Mouse (Mus musculus) frontal cortex, postnatal 14 days (tissue): Measurements from ENCODE around the gene Tnfrsf9.
"Not testable (repeated sequence)": the region's sequence is repeated elsewhere in the genome, so short reads cannot be mapped to it uniquely, and the experiment has no call there.

ENCODE experiments used
- DNase-seq, 2 experiments: peaks; one replicate each; pipeline ENCODE4 v3.0.0; 2022; ENCODE audit warnings: low spot score in 2 of 2

Tnfrsf9 gene

DNA sequence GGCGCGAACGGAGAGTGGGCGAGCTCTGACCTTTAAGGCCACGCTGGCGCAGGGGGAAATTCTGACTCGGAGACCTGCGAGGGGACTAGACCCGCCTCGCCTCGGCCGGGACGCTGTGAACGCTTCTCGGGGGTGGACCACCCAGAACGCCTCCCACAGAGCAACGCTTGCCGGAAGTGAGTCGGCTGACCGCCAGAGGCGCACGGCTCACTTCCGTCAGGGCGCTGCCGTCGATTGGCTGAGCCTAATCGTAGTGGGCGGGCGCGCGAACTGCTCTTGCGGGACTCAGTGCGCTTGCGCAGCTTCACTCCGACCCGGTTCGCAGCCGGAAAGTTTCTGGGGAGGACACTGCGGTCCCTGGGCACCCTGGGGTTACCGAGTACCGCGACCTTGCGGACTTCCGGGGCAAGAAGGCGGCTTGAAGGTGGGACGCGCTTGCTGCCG, at the start of gene Tnfrsf9, which contains the start of gene Park7:
Gene Tnfrsf9 (plus strand): TSS at position 273 of the 444 bp plus-strand sequence.
Gene Park7 (minus strand): TSS at position 148 of the 444 bp plus-strand sequence.
- peak; percentile 93 to 95 for DNase-seq

DNA sequence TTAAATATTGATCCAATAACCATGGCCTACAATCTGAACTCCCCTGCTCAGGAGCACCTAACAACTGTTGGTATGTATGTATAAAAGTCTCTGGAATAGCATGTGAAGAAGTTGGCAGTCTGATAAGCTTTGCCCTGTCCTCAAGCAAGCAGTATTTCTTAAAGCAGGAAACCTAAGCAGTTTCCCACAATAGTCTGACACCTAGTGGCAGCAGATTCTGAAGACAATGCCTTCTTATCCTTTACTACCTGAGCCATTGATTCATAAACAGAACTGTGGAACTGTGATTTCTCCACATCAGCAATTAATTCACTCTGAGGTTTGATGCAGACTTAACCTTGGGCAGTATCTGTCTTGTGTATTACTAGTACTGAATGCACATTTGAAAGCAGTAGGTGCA, 49.0 kb upstream of the Tnfrsf9 start:
- no peak for DNase-seq

DNA sequence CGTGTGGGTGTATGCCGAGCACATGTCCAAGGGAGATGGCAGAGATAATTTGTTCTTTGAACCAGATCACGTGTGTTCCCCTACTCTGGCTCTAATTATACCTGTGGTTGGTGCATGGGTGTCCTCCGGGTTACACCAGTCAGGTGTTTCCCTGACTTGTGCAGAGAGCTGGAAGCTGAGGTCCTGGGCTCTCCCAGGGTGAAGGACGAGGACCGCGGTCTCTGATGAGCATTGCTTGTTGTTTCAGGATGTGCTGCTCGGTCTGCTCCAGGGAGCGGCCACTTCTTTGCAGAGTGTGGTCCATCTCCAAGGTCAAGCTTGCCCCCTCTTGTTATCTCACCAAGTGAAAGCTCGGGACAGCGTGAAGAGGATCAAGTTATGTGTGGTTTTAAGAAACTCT, 48.3 kb upstream of the Tnfrsf9 start:
- no peak for DNase-seq

DNA sequence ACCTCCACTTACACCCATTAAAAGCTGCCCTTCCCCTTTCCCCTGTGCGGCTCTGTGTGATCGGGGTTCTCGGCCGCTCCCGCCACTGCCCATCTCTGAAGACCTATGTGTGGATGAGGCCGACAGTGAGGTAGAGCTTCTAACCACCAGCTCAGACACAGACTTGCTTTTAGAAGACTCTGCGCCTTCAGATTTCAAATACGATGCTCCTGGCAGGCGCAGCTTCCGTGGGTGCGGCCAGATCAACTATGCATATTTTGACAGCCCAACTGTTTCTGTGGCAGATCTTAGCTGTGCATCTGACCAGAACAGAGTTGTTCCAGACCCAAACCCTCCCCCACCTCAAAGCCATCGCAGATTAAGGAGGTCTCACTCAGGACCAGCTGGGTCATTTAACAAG, 47.9 kb upstream of the Tnfrsf9 start:
- no peak for DNase-seq

DNA sequence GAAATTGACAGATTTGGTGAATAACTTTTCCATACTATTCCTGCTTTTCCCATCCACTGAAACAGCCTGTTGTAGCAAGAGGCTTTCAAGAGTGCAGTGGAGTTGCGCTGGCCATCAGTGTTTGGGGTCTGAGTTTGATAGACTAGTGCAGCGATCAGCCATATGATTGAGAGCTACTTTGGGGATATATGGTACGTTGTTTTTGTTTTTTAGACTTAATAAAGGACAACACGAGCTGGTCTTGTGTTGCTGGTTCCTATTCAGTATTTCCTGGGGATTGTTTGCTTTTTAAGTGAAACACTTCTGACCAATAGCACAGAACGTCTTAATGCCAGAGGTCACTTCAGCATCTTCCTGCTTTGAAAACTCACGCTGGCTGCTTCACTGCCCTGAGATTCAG, 46.2 kb upstream of the Tnfrsf9 start:
- DNase-seq, result no peak

DNA sequence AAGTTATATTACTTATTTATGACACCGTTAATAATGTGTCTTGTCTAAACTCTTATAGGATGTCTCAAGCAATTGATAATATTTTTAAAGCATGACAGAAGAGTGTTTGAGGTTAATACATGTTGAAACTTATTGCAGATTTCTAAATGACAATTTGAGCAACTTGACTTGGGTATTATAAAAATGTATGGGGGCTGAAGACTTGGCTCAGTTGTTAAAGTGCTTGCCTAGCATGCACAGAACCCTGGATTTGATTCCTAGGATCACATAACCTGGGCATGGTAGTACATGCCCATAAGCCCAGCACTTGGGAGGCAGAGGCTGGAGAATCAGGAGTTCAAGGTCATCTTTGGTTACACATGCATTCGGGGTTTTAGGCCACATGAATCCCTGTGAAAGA, 45.5 kb upstream of the Tnfrsf9 start:
- DNase-seq, result no peak

DNA sequence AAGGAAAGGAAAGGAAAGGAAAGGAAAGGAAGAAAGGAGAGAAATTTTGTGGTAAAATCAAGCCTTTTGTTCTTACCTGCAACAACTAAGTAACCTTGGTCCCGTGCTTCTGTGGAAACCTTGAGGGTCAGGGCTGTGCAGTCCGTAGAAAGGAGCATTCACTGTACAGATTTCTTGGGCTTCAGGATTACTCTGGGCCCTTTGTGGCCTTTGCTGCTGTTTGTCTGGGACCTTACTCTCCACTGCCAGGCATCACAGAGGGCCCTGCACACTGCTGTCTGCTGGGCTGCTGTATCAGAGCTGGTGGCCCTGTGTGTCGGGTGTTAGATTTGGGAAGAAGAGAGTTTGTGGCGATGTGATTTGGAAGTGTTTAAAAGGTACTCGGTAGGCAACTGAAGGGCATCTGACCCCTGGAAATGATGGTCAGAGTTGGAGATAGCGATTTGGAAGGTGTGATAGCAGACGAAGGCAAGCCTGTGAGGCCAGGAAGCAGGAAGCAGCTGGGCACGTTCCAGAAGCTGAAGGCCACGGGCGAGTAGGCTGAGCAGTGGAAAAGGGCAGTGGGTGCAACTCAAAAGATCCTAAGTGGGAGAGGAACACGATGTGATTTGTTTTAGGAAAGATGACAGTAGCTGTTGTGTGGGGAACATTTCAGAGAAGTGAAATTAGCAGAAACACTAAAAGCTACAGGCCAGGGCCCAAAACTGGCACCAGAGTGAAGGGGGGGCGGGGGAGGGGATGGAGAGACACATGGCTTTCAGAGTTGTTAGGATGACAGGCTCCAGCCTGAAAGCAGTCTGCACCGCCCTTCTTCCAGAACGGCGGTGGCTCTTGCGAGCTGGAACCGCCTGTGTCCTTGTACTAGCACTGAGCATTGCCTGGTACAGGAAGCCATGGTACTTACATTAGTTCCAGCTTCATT, 44.8 kb upstream of the Tnfrsf9 start:
- DNase-seq, result no peak

DNA sequence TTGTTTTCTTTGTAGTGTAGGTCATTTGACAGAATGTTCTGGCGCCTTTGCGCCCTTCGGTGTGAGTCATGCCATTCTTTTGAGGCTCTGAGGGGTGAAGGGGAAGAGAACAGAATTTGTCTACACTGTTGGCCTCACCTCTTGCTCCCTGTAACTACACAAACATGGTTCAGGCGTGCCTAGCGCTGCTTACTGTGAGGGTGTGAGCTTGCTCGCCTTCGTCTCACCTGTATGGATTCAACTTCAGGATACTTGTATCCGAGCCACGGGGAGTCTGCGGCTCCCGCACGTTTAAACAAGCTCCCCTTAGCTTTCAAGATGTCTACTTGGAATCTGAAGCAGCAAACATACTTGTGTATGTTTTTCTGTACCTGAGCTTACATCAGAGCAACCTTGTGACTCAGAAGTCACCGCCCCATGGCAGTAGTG, 43.4 kb upstream of the Tnfrsf9 start:
- DNase-seq, result no peak

DNA sequence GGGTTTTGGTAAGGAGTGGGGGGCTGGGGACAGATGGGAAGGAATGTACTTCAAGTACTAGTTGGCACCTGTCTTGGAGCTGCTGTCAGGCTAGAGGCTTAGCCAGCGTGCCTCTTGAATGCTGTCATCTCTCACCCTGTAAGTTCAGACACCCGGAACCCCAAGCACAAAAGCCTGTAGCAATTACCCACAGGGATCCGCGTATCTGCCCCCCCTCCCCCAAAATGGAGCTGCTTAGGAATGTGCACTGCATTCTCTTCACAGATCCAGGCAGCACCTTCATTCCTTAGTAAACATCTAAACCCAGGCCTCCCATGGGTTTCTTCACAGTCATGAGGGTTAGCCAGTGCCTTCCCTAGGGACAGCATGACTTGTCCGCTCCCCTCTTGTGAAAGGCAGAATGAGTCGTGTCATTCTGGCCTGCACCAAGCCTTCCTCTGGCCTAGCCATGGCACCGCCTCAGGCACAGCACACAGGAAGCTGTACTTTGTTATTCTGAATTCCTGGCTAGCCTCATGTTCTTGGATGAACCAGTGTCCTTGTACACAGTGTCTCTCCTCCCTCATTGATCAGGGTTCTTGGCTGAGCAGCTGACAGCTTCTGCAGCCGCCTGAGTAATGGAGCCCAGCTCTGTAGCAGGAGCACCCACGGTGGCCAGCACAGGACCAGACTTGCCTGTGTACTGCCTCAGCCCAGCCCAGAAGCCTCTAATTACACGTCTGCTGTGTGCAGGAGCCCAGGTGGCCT, 42.8 kb upstream of the Tnfrsf9 start:
- DNase-seq, result no peak

DNA sequence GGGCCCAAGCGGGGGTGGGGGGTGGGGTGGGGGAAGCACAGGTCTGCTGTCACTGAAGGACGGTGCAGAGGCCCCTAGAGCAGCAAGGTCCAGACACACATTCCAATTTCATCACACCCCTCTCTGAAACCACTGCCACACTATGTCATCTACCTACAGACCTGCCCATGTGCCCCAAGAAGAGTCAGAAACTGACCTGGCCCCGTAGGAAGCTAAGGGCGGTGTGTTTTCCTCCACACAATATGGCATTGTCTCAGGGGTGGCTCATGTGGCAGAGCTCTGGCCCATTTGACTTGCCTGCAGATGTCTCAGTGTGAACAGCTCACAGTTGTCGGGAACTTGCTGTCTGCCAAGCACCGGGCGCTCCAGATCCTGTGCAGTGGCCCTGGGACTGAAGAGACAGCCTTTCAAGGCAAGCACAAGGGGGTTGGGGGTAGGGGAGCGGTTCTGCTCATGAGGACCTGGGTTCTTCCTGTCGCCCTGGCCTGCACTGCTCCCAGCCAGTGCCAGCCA, 42.2 kb upstream of the Tnfrsf9 start:
- peak in 1 of 2 experiments; percentile 36 for DNase-seq

DNA sequence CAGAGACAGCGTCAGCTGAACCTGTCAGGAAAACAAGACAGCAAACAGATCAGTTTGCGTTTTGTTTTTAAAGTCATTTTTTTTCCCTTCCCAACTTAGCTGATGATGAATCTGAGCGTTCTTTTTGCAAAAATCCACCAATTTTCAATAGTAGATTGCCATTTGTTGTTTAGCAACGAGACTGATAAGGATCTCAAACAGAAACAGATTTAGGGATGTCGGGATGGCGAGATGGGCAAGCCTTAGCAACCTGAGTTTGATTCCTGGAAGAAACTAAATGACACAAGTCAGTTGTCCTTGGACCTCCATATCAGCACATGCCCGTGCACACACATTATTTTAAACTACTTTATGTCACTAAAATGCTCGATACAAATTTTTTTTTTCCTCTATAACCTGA, 41.7 kb upstream of the Tnfrsf9 start:
- DNase-seq, result no peak

DNA sequence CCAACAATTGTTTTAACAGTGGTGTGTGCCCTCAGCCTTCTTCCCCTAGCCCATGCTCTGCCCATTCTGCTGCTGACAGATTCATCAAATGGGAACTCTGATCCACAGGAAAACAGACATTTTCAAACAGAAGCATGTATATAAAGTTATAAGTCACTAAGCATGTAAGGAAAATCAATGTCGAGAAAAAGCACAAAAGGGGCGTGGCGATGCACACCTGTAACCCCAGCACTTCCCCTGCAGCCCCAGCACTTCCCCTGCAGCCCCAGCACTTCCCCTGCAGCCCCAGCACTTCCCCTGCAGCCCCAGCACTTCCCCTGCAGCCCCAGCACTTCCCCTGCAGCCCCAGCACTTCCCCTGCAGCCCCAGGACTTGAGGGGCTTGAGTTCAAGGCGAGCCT, 39.9 kb upstream of the Tnfrsf9 start:
- not testable (repeated sequence) for DNase-seq

DNA sequence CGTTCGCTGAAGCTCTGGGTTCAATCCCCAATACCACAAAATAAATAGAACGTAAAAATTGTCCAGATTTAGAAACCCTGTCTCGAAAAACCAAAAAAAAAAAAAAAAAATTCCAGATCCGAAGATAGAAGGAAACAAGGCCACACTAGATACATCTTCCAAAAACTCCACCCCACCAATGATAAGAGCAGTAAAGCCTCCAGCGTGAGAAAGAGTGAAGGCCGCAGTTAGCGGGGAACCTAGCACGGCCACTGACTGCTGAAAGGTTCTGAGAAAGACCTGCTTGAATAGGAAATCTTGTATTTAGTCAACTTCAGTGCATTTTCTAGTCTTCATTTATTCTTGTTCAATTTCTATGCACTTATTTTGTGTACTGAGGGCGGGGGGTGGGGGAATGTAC, 39.0 kb upstream of the Tnfrsf9 start:
- no peak for DNase-seq

DNA sequence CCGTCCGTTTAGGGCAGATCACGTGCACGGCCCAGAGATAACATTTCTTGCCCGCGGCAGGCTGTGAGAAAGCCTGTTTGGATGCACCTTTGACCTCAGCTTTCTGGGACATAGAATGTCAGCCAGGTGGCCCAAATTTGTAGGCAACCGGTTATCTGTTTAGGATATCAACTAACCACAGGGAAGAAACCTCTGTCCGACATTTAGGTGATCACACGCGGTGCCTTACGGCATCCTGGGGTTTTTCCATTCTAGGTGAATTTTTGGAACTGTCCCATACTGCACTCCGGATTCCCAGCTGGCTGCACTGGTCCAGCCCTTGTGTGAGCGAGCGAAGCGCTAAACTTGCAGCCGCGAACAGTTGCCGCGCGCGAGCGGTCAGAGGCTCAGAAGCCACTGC, 34.7 kb upstream of the Tnfrsf9 start:
- no peak for DNase-seq

DNA sequence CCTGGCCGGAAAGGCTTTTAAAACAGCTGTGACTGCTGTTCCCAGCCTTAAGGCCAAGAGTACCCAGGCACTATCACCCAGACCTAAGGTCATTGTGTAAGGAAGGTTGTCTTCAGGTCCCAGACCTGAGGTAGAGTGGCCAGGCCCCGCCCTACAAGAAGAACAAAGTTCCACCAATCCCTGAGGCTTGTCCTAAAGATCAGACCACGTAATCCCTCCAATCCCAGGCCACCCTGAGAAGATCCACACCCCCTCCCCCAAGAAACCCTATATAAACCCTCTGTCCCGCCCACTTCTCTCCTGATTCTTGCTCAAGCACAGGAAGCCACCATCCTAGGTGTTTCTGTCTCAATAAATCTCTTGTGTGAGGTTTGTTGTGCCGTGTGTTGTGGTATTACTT, 34.0 kb upstream of the Tnfrsf9 start:
- no peak for DNase-seq

DNA sequence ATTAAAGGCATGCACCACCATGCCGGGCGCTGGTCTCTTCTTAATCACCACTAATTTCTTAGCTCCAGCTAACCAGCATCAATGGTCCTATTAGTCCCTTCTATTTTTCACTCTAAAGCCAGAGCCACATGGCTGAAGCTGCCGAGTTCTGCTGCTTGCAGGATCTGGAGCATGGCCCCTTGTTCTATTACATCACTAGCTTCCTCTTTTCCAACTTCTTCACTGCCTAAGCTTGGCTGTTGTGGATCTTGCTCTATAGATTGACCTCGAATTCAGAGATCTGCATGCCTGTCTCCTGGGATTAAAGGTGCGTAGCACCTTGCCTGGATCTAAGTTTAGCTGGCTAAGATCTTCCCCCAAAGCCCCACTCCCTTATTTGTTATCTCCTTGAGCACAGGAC, 31.7 kb upstream of the Tnfrsf9 start:
- no peak for DNase-seq

DNA sequence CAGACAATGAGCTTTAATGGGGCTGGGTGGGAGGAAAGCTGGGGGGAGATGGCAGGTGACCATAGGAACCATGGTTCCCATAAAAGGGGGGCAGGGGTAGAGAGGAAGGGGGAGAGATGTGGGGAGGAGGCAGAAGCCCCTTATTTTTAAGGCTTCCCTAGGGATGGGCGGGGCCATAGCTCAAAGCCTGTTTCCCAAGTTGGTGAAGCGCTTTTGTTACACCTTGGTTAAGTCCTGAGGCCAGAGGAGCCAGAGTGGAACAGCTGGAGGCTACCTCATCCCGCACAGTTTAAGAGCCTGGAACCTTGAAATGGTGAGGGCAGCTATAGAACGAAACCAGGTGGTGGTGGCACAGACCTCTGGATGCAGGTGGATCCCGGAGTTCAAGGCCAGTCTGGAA, 26.5 kb upstream of the Tnfrsf9 start:
- no peak for DNase-seq

DNA sequence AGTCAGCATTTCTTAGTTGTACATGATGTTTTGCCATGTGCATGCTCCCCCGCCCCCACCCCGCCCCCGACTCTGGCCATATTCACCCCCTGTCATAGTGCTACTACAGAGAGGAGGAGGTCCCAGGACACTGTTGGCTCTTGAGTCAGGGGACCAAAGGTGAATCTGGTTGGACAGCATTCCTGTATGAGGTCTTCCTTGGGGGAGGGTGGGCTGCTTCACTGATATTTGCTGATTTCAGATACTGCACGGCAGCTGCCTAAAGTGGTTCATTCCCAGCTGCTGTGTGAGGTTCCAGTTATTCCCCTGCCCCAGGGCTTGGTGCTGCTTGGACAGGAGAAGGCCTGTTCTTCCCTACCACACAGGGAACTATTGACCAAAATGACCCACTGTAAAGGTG, 25.9 kb upstream of the Tnfrsf9 start:
- no peak for DNase-seq

DNA sequence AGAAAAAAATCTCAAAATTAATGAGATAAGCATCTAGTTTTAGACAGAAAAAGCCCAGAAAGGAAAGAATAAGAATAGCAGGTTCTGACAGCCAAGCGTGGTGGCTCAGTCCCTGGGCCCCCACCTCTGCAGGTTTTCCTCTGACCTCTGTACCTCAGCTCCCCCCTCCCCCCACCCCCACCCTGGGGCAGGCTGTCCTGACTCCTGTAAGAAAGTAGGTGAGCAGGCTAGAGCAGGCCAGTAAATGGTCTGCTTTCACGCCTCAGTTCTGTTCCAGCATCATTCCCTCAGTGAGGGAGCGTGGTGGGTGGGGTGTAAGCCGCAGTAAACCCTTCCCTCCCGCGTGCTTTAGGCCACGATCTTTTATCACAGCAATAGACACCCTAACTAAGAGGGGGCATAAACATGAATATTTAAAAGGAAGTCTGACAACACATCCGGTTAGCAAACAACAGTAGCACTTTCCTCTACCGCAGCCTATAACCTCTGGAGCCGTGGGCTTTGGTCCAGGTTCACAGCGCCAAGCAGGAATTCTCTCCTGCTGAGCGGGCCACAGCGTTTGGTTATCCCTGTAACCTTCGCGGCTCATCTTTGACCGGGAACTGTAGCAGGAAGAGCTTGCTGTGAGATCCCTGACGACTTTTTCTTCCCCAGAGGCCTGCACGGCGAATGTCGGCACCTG, 24.9 kb upstream of the Tnfrsf9 start:
- no peak for DNase-seq

DNA sequence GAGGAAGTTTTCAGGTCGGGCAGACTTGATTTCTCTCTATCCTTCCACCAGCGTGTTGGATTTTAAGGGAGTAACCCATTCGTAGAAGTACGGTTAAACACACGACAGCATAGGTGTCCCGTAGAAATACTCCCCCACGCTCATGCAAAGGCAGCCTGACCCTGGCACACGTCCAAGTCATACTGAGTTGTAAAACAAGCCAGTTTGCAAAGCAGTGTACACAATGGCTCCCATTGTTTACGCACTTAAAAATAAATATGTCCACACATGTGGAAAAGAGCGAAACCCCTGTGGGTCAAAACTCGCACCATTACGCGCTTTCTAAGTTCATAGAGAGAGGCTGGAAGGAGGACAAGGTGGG, 24.4 kb upstream of the Tnfrsf9 start:
- DNase-seq, result no peak

DNA sequence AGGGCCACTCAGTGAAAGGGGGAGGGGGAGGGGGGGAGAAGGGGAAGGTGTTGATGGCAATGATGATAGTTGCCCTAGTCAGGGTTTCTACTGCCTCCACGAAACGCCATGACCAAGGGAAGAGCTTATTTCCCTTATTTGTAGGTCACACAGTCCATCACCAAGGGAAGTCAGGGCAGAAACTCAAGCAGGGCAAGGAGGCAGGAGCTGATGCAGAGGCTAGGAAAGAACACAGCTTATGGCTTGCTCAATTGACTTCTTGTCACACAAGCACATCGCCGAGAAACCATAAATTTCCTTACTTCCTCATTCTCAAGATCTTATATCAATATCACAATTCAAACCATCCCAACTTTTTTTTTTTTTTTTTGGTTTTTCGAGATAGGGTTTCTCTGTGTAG, 23.1 kb upstream of the Tnfrsf9 start:
- DNase-seq, result no peak
